Mouse (Mus musculus): ENCODE data around the gene AC131692.1.

Gene AC131692.1

DNA sequence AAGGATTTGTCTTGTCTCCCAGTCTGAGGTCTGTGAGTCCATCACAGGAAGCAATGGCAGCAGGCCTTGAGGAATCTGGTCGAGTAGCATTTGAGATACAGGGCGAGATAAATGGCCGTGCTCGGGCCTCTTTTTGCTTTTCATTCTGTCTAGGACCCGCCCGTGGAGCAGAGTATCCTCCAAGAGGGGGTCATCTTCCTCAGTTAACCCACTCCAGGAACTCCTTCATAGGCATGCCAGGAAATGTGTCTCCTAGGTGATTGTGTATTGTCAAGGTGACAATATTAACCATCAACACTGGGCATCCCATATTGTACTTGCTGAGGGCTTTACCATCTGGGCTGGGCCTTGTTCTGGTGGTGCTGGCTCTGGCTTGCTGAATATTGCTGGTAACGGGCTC, at the start of gene AC131692.1:
Gene AC131692.1, plus strand, starts transcription at position 301 of the 400 bp plus-strand sequence.
- DNase-seq (ENCODE audit: low read depth, low spot score): no peak

DNA sequence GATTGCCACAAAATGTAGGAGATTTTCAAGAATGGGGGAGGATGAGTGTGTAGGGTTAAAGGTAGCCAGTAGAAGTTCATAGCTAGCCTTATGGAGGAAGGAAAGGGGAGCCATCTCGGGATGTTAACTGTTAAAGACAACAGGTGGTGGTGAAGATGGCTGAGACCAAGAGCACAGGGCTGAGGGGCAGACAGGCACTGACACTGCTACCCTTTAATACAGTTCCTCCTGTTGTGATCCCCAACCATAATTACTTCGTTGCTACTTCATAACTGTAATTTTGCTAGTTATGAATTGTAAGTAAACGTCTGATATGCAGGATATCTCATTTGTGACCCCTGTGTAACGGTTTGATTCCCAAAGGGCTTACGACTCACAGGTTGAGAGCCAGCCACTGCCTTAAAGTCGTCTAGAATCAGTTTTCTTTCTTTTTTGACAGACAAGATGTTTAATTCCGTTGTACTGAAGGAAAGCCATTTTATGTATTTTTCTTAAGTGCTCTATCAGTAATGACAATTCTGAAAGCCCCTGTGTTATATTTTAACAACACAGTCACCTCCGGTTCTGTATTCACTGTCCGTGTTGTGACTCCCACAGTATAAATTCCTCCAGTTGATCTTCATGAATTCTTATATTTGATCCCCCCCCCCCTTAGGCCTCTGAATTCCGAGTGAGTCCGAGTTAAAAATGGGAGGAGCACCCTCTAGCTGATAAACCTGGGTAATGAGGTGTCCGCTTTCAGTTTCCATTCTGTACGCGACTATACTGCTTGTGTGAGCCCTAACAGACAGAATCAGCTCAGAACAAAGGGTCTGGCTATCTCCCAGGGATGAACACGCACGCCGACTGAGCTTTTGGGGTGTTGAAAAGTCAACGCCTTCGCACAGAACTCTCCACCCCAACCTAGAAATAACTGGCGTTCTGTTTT, 48.6 kb upstream of the AC131692.1 start:
- no peak for DNase-seq (ENCODE audit: low read depth, low spot score)

DNA sequence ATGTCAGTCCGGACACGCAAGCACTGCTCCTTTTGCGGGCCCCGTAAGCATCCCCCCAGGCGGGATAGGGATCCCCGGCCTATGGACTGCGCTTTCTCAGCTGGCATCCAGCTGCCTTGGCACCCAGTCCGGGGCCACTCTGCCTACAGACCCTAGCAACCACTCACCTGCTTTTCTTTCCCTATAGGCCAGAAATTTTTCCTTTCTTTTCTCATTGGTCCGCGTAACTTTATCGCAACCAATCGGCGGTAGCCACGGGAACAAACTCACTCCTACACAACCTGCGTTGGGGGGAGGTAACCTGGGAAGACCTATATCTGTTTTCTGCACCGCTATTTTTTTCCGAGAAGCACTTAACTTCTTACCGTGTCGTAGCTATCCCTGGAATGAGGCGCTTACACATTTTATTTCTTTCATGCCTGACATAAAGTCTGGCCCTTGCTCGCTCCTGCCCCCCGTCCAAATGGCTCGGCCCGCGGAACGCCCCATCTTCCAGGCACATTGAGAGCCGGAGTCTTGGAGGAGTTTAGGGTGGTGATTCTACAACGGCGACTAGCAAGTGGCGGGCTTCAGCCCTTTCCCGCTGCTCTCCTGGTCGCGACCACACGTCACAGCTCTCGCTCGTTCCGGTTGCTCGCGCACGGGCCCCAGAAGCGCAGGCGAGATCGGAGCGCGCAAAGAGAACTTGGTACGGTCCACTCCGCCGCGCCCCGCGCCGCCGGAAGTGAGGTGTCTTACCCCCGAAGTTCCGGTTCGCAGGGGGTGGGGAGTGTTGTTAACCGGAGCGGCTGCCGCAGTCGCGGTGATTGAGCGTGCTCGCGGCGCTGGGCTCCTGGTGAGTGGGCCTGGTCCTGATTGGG, 47.7 kb upstream of the AC131692.1 start, which contains the start of gene Syvn1:
Gene Syvn1, plus strand, starts transcription at position 283 of the 860 bp plus-strand sequence.
- DNase-seq (ENCODE audit: low read depth, low spot score): peak; percentile 90

DNA sequence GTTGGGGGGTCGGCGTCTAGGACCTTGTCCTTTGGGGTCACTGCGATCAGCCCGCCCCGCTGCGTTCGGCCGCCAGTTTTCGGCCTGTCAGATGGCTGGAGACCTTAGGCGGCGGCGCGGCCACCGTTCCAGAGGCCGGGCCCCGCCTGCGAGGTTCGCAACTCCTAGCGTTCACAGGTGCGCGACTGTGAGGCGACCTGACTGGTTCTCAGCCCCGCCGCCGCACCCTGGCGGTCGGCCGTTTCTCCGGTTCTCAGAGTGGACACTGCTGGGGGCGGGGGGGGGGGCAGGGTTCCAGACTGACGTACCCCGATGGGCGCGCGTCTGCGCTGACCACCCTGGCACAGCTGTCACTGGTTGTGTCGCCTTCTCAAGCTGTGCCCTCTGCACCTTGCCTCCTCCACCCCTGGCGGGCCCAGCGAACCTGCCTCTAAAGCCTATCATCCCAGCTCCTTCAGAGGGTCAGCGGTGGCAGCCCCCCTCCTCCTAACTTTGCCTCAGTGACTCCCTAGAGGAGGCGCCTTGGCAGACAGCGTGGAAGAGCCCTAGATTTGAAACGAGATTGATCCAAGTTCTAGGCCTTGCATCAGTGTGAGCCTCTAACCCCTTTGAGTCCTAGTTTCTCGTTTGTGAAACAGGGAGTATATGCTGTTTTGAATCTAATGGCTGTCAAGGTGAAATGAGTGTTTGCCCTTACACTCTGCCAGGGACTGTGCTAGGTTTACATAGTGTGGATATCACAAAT, 46.9 kb upstream of the AC131692.1 start:
- DNase-seq (ENCODE audit: low read depth, low spot score): no peak

DNA sequence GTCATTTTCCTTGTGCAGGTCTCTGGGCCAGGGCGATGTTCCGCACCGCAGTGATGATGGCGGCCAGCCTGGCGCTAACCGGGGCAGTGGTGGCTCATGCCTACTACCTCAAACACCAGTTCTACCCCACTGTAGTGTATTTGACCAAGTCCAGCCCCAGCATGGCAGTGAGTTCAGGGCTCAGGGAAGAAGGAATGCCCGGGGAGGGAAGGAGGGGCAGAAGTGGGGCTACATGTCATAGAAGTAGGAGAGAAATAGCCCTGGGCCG, 46.4 kb upstream of the AC131692.1 start:
- no peak for DNase-seq (ENCODE audit: low read depth, low spot score)

DNA sequence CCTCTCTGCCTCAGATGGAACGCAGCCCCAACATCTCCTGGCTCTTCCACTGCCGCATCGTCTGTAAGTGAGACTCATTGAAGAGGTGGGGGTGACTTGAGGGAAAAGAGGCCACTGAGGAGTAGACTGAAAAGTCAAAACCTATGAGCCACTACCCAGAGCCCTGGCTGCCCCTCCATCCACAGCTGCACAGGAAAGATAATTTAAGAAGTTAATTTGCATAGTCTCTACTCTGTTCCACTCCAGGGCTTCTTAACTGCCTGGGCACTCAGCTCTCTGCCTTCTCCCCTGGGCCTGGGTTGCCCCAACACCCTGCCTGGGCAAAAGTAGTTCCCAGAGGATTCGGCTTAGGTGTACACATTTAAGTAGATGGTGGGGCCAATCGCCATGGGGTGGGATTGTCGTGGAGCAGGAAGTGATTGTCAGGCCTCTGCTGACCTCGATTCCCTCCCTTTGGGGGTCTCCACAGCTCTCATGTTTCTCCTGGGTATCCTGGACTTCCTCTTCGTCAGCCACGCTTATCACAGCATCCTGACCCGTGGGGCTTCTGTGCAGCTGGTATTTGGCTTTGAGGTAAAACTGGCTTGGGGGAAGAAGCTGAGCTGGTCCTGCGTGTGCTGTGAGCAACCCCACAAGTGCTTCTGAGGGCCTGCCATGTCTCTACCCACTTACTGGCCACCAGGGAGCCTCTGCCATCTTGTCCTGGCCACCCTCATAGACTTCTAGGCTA, 45.4 kb upstream of the AC131692.1 start:
- DNase-seq (ENCODE audit: low read depth, low spot score): no peak

DNA sequence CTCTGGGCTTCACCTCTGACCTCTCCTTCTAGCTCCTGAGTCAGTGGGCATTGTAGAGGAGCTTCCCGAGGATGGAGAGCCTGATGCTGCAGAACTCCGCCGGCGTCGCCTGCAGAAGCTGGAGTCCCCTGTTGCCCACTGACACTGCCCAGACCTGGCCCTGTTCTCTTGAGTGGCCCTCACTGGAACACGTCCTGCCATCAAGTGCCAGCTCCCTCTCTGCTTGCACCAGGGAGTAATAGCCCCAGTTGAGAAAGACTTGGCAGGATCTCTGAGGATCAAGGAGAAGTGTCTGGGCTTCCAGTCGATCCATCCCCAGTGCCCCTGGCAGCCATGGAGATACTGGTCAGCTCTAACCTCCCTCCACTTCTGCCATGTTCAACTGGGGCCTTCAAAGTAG, 41.7 kb upstream of the AC131692.1 start:
- DNase-seq (ENCODE audit: low read depth, low spot score): no peak

- no peak for DNase-seq (ENCODE audit: low read depth, low spot score)
Measured at GRCm38 (mm10) chr19:6054296-6054695, 39.9 kb upstream of the AC131692.1 start.

- DNase-seq (ENCODE audit: low read depth, low spot score): no peak
Measured at GRCm38 (mm10) chr19:6056696-6057095, 37.5 kb upstream of the AC131692.1 start.

GRCm38 (mm10) chr19:6057313-6058096, 36.7 kb upstream of the AC131692.1 start, which contains the start of the genes Mrpl49 and Fau:
TSS of gene Mrpl49 (minus strand) at chr19:6057785.
TSS of gene Fau (plus strand) at chr19:6057844.
- peak; percentile 99 for DNase-seq (ENCODE audit: low read depth, low spot score)

DNA sequence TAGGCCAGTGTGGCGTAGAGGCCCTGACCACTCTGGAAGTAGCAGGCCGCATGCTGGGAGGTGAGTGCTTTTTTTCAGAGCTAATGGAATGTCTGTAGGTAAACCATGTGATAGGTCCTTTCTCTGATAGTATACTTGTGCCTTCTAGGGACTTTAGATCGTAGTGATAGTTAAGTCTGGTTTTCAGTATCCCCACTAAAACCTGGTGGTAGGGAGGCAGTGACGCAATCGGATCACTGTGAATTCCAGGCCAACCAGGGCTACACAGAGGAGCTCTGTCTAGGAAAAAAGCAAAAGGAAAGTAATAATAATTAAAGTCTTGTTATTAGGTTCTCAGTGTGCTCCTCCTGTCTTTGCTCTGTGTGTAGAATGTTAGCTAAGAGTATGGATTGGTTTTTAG, 35.7 kb upstream of the AC131692.1 start:
- no peak for DNase-seq (ENCODE audit: low read depth, low spot score)

DNA sequence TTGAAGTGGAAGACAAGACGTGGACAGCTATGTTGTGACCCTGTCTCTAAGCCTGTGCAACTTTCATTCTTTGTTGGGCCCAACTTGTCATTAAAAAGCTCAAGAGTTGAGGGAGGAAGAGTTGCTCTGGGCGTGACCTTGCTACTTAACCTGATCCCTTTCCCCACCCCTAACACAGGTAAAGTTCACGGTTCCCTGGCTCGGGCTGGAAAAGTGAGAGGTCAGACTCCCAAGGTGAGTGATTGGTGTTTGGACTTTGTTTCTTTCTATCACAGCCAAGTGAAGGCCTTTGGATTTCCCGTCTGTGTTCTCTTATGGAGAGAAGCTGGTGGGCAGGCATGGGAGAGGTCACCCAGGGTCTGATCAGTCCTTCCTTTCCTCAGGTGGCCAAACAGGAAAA, 35.3 kb upstream of the AC131692.1 start:
- no peak for DNase-seq (ENCODE audit: low read depth, low spot score)

DNA sequence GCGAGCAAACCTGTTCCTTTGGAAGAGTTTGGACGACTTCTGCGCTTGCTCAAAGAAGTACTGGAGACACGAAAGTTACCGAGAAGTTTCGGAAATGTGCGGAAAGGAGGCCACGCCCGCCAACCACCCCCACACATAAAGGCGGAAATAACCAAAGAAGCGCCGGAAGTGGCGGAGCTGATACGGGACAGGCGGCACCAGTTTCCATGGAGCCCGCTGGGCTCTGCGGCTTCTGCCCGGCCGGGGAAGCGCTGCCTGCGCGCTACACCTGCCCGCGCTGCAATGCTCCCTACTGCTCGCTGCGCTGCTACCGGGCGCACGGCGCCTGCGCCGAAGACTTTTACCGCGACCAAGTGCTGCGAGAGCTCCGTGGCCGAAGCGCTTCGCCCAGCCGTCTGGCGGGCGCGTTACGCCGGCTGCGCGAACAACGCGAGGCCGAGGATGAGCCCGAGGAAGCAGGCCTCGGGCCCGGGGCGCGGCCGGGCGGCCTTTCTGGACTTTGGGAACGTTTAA, 33.1 kb upstream of the AC131692.1 start, which contains the start of gene Znhit2:
Gene Znhit2, plus strand, starts transcription at position 172 of the 513 bp plus-strand sequence.
- DNase-seq (ENCODE audit: low read depth, low spot score): peak; percentile 89

- DNase-seq (ENCODE audit: low read depth, low spot score): no peak
Measured at GRCm38 (mm10) chr19:6061641-6062302, 32.4 kb upstream of the AC131692.1 start.

GRCm38 (mm10) chr19:6062418-6062817, 31.8 kb upstream of the AC131692.1 start:
- DNase-seq (ENCODE audit: low read depth, low spot score): no peak

GRCm38 (mm10) chr19:6063081-6063480, 31.1 kb upstream of the AC131692.1 start:
- DNase-seq (ENCODE audit: low read depth, low spot score): no peak

DNA sequence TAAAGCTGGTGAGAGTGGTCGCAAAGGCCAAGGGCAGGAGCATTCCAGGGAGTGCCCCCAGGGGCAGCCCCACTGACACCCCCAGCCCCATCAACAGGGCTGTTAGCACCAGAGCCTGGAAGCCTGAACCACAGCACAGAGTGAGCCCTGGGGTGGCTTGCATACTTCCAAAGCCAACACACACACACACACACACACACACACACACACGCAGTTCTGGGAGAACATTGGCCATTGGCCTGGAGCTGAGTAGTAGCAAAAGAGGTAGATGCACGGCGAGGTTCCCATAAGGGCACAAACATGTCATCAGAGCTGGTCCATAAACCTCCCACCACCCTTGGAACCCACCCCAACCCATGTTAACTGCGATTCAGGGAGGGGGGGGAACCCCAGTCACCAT, 27.6 kb upstream of the AC131692.1 start:
- no peak for DNase-seq (ENCODE audit: low read depth, low spot score)

GRCm38 (mm10) chr19:6067011-6067723, 27.1 kb upstream of the AC131692.1 start:
- peak; percentile 69 for DNase-seq (ENCODE audit: low read depth, low spot score)
